Mouse (Mus musculus): ENCODE data around the gene Atp5c1. TPM values are rescaled to one million over a fixed set of nuclear protein-coding genes. Genes with fewer than 3 reads are reported as not detected.

The Atp5c1 gene
- total and polyA plus RNA-seq, 3 experiments: 280 to 414 (median 381) TPM

GRCm38 (mm10) chr2:10127471-10127870, 47.2 kb upstream of the Atp5c1 start:
- Histone ChIP-seq H3K79me2 (ENCODE audit: control insufficient read depth, insufficient read depth, low read length, poor library complexity) (no peaks in the 10 kb centered on the region), H3K36me3 (ENCODE audit: control insufficient read depth in 1 of 2, insufficient read depth in 2 of 2, low read length in 2 of 2) (no peaks in the 10 kb centered on the region), H3K9ac (ENCODE audit: control insufficient read depth, low read depth, low read length, poor library complexity, severe bottlenecking) (no peak overlapping the region), H3K27me3 (ENCODE audit: control insufficient read depth in 1 of 2, insufficient read depth in 2 of 2, low read length in 2 of 2) (no peaks in the 10 kb centered on the region; a peak in 1 of 4 replicates), H3K4me3 (ENCODE audit: control insufficient read depth in 1 of 2, insufficient read depth in 1 of 2, low read depth in 2 of 2, low read length in 2 of 2) (no peak overlapping the region), H3K4me1 (ENCODE audit: control insufficient read depth in 1 of 2, insufficient read depth in 2 of 2, low read length in 2 of 2) (no peaks in the 10 kb centered on the region), H3K9me3 (replicated peaks; ENCODE audit: insufficient read depth, low read length) (no peaks in the 10 kb centered on the region), H3K27ac (ENCODE audit: control insufficient read depth, low read depth, low read length) (no peak overlapping the region)
- no peak for TF ChIP-seq NRF1 (IDR thresholded peaks at IDR 0.05; ENCODE audit: insufficient read depth, low read depth, low read length, poor library complexity, severe bottlenecking)
- TF ChIP-seq RAD21 (IDR thresholded peaks at IDR 0.05; ENCODE audit: low read depth, low read length): no peak
- TF ChIP-seq CTCF (IDR thresholded peaks at IDR 0.05 in 2 of 3, conservative IDR thresholded peaks at IDR 0.05 in 1 of 3; ENCODE audit: control insufficient read depth in 1 of 3, insufficient read depth in 1 of 3, low read depth in 2 of 3, low read length in 3 of 3, poor library complexity in 1 of 3, severe bottlenecking in 1 of 3): no peak
- TF ChIP-seq MAX (IDR thresholded peaks at IDR 0.05; ENCODE audit: low read length): no peak
- no peak for TF ChIP-seq ZKSCAN1 (IDR thresholded peaks at IDR 0.05; ENCODE audit: low read depth, low read length)
- TF ChIP-seq GATA1 (IDR thresholded peaks at IDR 0.05; ENCODE audit: low read depth, low read length): no peak
- TF ChIP-seq E2F4 (IDR thresholded peaks at IDR 0.05; ENCODE audit: borderline replicate concordance, low read depth, low read length): no peak
- no peak for TF ChIP-seq HCFC1 (IDR thresholded peaks at IDR 0.05; ENCODE audit: low read depth, low read length)
- TF ChIP-seq POLR2A (IDR thresholded peaks at IDR 0.05; ENCODE audit: control insufficient read depth in 1 of 2, insufficient read depth in 1 of 2, low read depth in 1 of 2, low read length in 2 of 2, poor library complexity in 1 of 2): no peak
- TF ChIP-seq MYC (IDR thresholded peaks at IDR 0.05; ENCODE audit: low read depth, low read length): no peak
- TF ChIP-seq USF1 (IDR thresholded peaks at IDR 0.05; ENCODE audit: low read depth, low read length): no peak
- DNase-seq (ENCODE audit: low read depth, low spot score): no peak

GRCm38 (mm10) chr2:10126122-10126521, 45.8 kb upstream of the Atp5c1 start:
- no peaks in the 10 kb centered on the region for H3K79me2 ChIP-seq (ENCODE audit: control insufficient read depth, insufficient read depth, low read length, poor library complexity)
- DNase-seq (ENCODE audit: low read depth, low spot score): no peak
- no peak for TF ChIP-seq BHLHE40 (IDR thresholded peaks at IDR 0.05; ENCODE audit: borderline replicate concordance, low read depth, low read length)
- no peak for TF ChIP-seq RAD21 (IDR thresholded peaks at IDR 0.05; ENCODE audit: low read depth, low read length)
- no peak for TF ChIP-seq CTCF (IDR thresholded peaks at IDR 0.05 in 2 of 3, conservative IDR thresholded peaks at IDR 0.05 in 1 of 3; ENCODE audit: control insufficient read depth in 1 of 3, insufficient read depth in 1 of 3, low read depth in 2 of 3, low read length in 3 of 3, poor library complexity in 1 of 3, severe bottlenecking in 1 of 3)
- no peak for TF ChIP-seq USF1 (IDR thresholded peaks at IDR 0.05; ENCODE audit: low read depth, low read length)
- no peak for TF ChIP-seq ETS1 (IDR thresholded peaks at IDR 0.05; ENCODE audit: low read depth, low read length)
- TF ChIP-seq MYB (IDR thresholded peaks at IDR 0.05; ENCODE audit: low read depth, low read length): no peak
- TF ChIP-seq MAFK (IDR thresholded peaks at IDR 0.05; ENCODE audit: borderline replicate concordance, low read depth, low read length): no peak
- no peak for TF ChIP-seq HCFC1 (IDR thresholded peaks at IDR 0.05; ENCODE audit: low read depth, low read length)
- TF ChIP-seq GABPA (IDR thresholded peaks at IDR 0.05; ENCODE audit: low read depth, low read length): no peak
- TF ChIP-seq ZKSCAN1 (IDR thresholded peaks at IDR 0.05; ENCODE audit: low read depth, low read length): no peak
- H3K4me1 ChIP-seq (ENCODE audit: control insufficient read depth in 1 of 2, insufficient read depth in 2 of 2, low read length in 2 of 2): no peaks in the 10 kb centered on the region
- H3K4me3 ChIP-seq (ENCODE audit: control insufficient read depth in 1 of 2, insufficient read depth in 1 of 2, low read depth in 2 of 2, low read length in 2 of 2): no peak overlapping the region
- no peak overlapping the region for H3K27ac ChIP-seq (ENCODE audit: control insufficient read depth, low read depth, low read length)
- H3K27me3 ChIP-seq (ENCODE audit: control insufficient read depth in 1 of 2, insufficient read depth in 2 of 2, low read length in 2 of 2): no peaks in the 10 kb centered on the region; a peak in 1 of 4 replicates
- H3K9ac ChIP-seq (ENCODE audit: control insufficient read depth, low read depth, low read length, poor library complexity, severe bottlenecking): no peak overlapping the region
- H3K9me3 ChIP-seq (replicated peaks; ENCODE audit: insufficient read depth, low read length): no peaks in the 10 kb centered on the region
- H3K36me3 ChIP-seq (ENCODE audit: control insufficient read depth in 1 of 2, insufficient read depth in 2 of 2, low read length in 2 of 2): no peaks in the 10 kb centered on the region
